Mouse (Mus musculus) lung, postnatal 14 days (tissue): ENCODE results near the gene Pin1.

ENCODE experiments used
- DNase-seq: peaks from one replicate; pipeline ENCODE4 v3.0.0; 2021

The Pin1 gene

DNA sequence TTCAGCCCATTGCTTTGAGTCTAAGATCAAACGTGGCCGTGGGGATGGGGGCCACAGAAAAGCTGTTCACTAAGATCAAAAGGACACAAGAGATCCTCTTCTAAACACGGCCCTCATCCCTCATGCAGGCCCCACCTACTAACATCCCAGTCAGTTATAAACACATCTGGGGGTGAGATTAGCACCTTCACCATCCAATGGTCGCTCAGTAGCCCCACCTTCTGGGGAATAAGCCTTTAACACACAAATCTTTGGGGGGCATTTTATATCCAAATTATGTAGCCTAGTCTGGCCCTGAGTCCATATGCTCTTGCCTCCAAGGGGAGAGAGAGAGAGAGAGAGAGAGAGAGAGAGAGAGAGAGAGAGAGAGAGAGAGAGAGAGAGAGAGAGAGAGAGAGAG, 54.1 kb downstream of the Pin1 start:
- no peak for DNase-seq

GRCm38 (mm10) chr9:20710471-20710870, 58.6 kb downstream of the Pin1 start:
- no peak for DNase-seq

DNA sequence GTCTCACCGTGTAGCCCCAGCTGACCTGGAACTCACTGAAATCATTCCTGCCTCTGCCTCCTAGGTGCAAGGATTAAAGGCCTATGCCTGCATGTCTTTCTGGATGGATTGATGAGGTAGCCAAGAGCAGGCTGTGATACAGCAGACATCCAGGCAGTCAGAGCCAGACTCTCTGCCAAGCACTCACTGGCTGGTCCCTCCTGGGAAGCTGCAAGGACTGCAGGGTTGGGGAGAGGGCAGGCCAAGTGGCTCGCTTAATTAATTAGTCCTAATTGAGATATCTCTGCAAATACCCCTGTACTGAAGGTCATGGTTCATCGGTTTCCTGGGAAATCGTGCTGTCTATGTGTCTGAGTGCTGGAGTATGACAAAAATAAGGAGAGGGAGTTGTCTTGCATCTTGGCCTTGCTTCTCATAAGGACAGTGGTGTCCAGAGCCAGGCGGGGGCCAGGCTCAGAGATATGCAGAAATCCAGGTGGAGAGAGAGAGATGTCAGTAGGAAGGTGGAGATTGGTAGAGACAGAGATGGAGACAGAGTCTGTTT, 61.1 kb downstream of the Pin1 start:
- DNase-seq = no peak

GRCm38 (mm10) chr9:20713478-20713987, 61.6 kb downstream of the Pin1 start:
- no peak for DNase-seq

GRCm38 (mm10) chr9:20715332-20715731, 63.4 kb downstream of the Pin1 start:
- no peak for DNase-seq
